Mouse (Mus musculus) mouse embryonic stem cell (cell line): Measurements from ENCODE around the gene Ucp2.
"Not testable (repeated sequence)": the region's sequence is repeated elsewhere in the genome, so short reads cannot be mapped to it uniquely, and the experiment has no call there.

Source experiments
- in situ Hi-C, 2 experiments: fragments of 300-500 bp; cut with MboI; formaldehyde crosslinking; loops; 1 replicate in 1 of 2; 3 replicates in 1 of 2; pipeline ENCODE4 v1.14.3; 2019 to 2020; ENCODE audit warnings: low sequenced_read_pairs in 2 of 2, low pct_unique_long_range_greater_than_20kb in 1 of 2, mixed read lengths in 1 of 2; ENCODE audit not compliant: unreplicated experiment in 1 of 2

Ucp2 gene

GRCm38 (mm10) chr7:100473846-100474454 is 19.2 kb upstream of the Ucp2 start:
- in situ Hi-C loops = no loop called here

GRCm38 (mm10) chr7:100474680-100475079 is 18.5 kb upstream of the Ucp2 start:
- in situ Hi-C loops = no loop called here

GRCm38 (mm10) chr7:100479100-100479822 is 13.9 kb upstream of the Ucp2 start:
- in situ Hi-C loops = no loop called here

GRCm38 (mm10) chr7:100479823-100480164 is 13.3 kb upstream of the Ucp2 start:
- in situ Hi-C loops = no loop called here

- in situ Hi-C loops = no loop called here
Observed at GRCm38 (mm10) chr7:100480175-100480574, 13.0 kb upstream of the Ucp2 start.

GRCm38 (mm10) chr7:100482046-100482445 is 11.1 kb upstream of the Ucp2 start:
- in situ Hi-C loops = not testable (repeated sequence)

GRCm38 (mm10) chr7:100484493-100484892 is 8.6 kb upstream of the Ucp2 start:
- in situ Hi-C loops = no loop called here

- in situ Hi-C loops = no loop called here
Observed at GRCm38 (mm10) chr7:100487301-100487700, 5.8 kb upstream of the Ucp2 start.

- in situ Hi-C loops = no loop called here
Observed at GRCm38 (mm10) chr7:100488474-100489048, 4.6 kb upstream of the Ucp2 start.

- in situ Hi-C loops = no loop called here
Observed at GRCm38 (mm10) chr7:100492391-100493116, 583 bp upstream of the Ucp2 start.

- in situ Hi-C loops = no loop called here
Observed at GRCm38 (mm10) chr7:100493484-100494414, 612 bp downstream of the Ucp2 start.

- in situ Hi-C loops = no loop called here
Observed at GRCm38 (mm10) chr7:100494415-100494831, 1.3 kb downstream of the Ucp2 start.

GRCm38 (mm10) chr7:100495042-100495441 is 1.9 kb downstream of the Ucp2 start:
- in situ Hi-C loops = no loop called here

- in situ Hi-C loops = no loop called here
Observed at GRCm38 (mm10) chr7:100495581-100496251, 2.6 kb downstream of the Ucp2 start.

GRCm38 (mm10) chr7:100496371-100496770 is 3.2 kb downstream of the Ucp2 start:
- in situ Hi-C loops = no loop called here

GRCm38 (mm10) chr7:100496791-100497190 is 3.7 kb downstream of the Ucp2 start:
- in situ Hi-C loops = no loop called here

GRCm38 (mm10) chr7:100497402-100497801 is 4.3 kb downstream of the Ucp2 start:
- in situ Hi-C loops = no loop called here

GRCm38 (mm10) chr7:100497982-100498381 is 4.8 kb downstream of the Ucp2 start:
- in situ Hi-C loops = no loop called here
